ENCODE assay signal across 8 mouse cellular contexts in the genomic region with DNA sequence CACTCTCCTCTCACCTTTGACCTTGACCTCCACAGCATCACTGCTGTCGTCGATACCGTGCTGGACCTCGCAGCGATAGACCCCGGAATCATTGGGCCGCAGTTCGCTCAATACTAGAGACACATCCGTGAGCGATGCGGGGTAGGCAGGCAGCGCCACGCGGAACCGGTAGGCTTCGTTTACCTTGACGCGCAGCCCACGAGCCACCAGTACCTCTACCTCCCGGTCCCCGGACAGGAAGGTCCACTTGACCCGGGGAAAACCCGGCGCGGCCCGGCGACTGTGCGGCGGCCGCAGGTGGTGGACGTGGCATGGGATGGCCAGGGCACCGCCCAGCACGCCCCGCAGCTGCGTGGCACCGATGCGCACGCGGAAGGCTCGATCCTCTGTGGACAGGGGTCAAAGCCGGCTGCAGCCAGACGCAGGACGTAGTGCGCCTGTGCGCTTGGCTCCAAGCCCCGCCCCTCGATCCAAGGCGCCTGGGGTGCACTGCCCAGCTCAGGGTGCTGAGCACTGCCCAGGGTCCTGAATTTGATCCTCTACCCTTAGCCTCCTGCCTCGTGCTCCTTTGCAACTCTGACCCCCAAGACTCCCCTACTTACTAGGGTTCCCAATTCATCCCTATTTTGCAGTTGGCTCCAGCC. TPM values are rescaled to one million over a fixed set of nuclear protein-coding genes. Genes with fewer than 3 reads are reported as not detected.
A peak's percentile ranks its signal among the peaks of the same experiment; 100 is the strongest.
DNase-seq lines count a peak whose midpoint lies in the region; ATAC-seq lines count a peak whose summit lies in the region.

No protein-coding gene starts in this region.

- no peak overlapping the region for H3K27ac ChIP-seq in embryonic facial prominence, embryonic 15.5 days (replicated peaks)
- no peak overlapping the region for H3K27ac ChIP-seq in intestine, embryonic 16.5 days (ENCODE audit: low read length)

- H3K4me3 ChIP-seq in megakaryocyte, embryonic 14.5 days (replicated peaks) = peak overlapping the region; percentile 85
- H3K4me3 ChIP-seq in embryonic facial prominence, embryonic 15.5 days (replicated peaks) = peak overlapping the region; percentile 32
- H3K4me3 ChIP-seq in intestine, embryonic 16.5 days (ENCODE audit: low read length) = peak overlapping the region; percentile 42

- no peak overlapping the region for H3K9ac ChIP-seq in embryonic facial prominence, embryonic 15.5 days
- no peak overlapping the region for H3K9ac ChIP-seq in intestine, embryonic 16.5 days (ENCODE audit: low read depth, low read length)

- no peak for ATAC-seq in megakaryocyte, adult 5-6 weeks (ENCODE audit: poor library complexity, severe bottlenecking)
- no peak for ATAC-seq in embryonic facial prominence, embryonic 15.5 days (ENCODE audit: insufficient number of reproducible peaks, low FRiP score, low TSS enrichment, low read depth)
- peak; percentile 61; the same call in 1 of the 2 replicates for ATAC-seq in intestine, embryonic 16.5 days

- H3K27me3 ChIP-seq in megakaryocyte, embryonic 14.5 days (replicated peaks) = peaks cover 97% of the 10 kb centered on the region
- H3K27me3 ChIP-seq in embryonic facial prominence, embryonic 15.5 days = peaks cover 100% of the 10 kb centered on the region
- H3K27me3 ChIP-seq in intestine, embryonic 16.5 days (replicated peaks; ENCODE audit: control insufficient read depth, insufficient read depth, low read length) = peaks cover 99% of the 10 kb centered on the region

- no peaks in the 10 kb centered on the region for H3K36me3 ChIP-seq in megakaryocyte, embryonic 14.5 days (replicated peaks; ENCODE audit: low read length)
- H3K36me3 ChIP-seq in embryonic facial prominence, embryonic 15.5 days = no peaks in the 10 kb centered on the region
- H3K36me3 ChIP-seq in intestine, embryonic 16.5 days (ENCODE audit: control insufficient read depth, insufficient read depth, low read length) = no peaks in the 10 kb centered on the region

- peak; percentile 50 for DNase-seq in lung, postnatal 14 days
- DNase-seq in right cerebral cortex, postnatal 4 days = no peak
- DNase-seq in layer of hippocampus, adult 11-12 months (ENCODE audit: low spot score) = no peak
- DNase-seq in layer of hippocampus, adult 18-20 months (ENCODE audit: low spot score in 2 of 2) = no peak

- H3K9me3 ChIP-seq in megakaryocyte, embryonic 14.5 days = no peaks in the 10 kb centered on the region
- H3K9me3 ChIP-seq in embryonic facial prominence, embryonic 15.5 days (replicated peaks) = no peaks in the 10 kb centered on the region
- H3K9me3 ChIP-seq in intestine, embryonic 16.5 days (ENCODE audit: control insufficient read depth, low read length) = no peaks in the 10 kb centered on the region

- H3K4me1 ChIP-seq in megakaryocyte, embryonic 14.5 days = peaks cover 42% of the 10 kb centered on the region
- peaks cover 26% of the 10 kb centered on the region for H3K4me1 ChIP-seq in embryonic facial prominence, embryonic 15.5 days
- H3K4me1 ChIP-seq in intestine, embryonic 16.5 days (ENCODE audit: control insufficient read depth, insufficient read depth, low read length) = peaks cover 13% of the 10 kb centered on the region; the same call in 1 of the 2 replicates

- H3K4me2 ChIP-seq in embryonic facial prominence, embryonic 15.5 days (replicated peaks) = peak overlapping the region; percentile 52
- H3K4me2 ChIP-seq in intestine, embryonic 16.5 days (ENCODE audit: low read depth, low read length) = peak overlapping the region; percentile 64

- 2% methylated on average over 49 of the region's 49 CpGs for WGBS in embryonic facial prominence, embryonic 15.5 days
- WGBS in intestine, embryonic 16.5 days = 1% methylated on average over 49 of the region's 49 CpGs

RNA-seq across cellular contexts. Expression of a gene that starts 2.9 kb away (rescaled TPM):
- not detected in 2 replicates for polyA plus RNA-seq in megakaryocyte, embryonic 14.5 days (2012; ENCODE audit: insufficient read depth, low replicate concordance)
- total RNA-seq in megakaryocyte, adult 5-6 weeks (2015) = not detected in 2 replicates
- total RNA-seq in megakaryocyte, adult 5-6 weeks (2017) = not detected in 2 replicates
- 0.38 and 0.61 TPM in 2 replicates for polyA plus RNA-seq in embryonic facial prominence, embryonic 15.5 days (2015; fragmentation: Nextera tagmentation; extraction: Ambion mirVana)
- 0.18 and 0.67 TPM in 2 replicates for polyA plus RNA-seq in intestine, embryonic 16.5 days (2015; fragmentation: Nextera tagmentation; extraction: Ambion mirVana)
- total RNA-seq in layer of hippocampus, adult 18-20 months (2021) = 100 to 1,000 TPM; 281 to 298 TPM

RNA-seq across cellular contexts. Expression of a gene that starts 26.2 kb away (rescaled TPM):
- polyA plus RNA-seq in megakaryocyte, embryonic 14.5 days (2012; ENCODE audit: insufficient read depth, low replicate concordance) = 0.29 TPM in 1 of 2 replicates, not detected in the other
- total RNA-seq in megakaryocyte, adult 5-6 weeks (2015) = not detected in 2 replicates
- total RNA-seq in megakaryocyte, adult 5-6 weeks (2017) = not detected in 2 replicates
- polyA plus RNA-seq in embryonic facial prominence, embryonic 15.5 days (2015; fragmentation: Nextera tagmentation; extraction: Ambion mirVana) = 41.9 and 57.3 TPM in 2 replicates
- polyA plus RNA-seq in intestine, embryonic 16.5 days (2015; fragmentation: Nextera tagmentation; extraction: Ambion mirVana) = 9.4 and 10.3 TPM in 2 replicates
- 1 to 10 TPM; 3.6 to 4.7 TPM for total RNA-seq in layer of hippocampus, adult 18-20 months (2021)

RNA-seq across cellular contexts. Expression of a gene that starts 30.3 kb away (rescaled TPM):
- not detected in 2 replicates for polyA plus RNA-seq in megakaryocyte, embryonic 14.5 days (2012; ENCODE audit: insufficient read depth, low replicate concordance)
- total RNA-seq in megakaryocyte, adult 5-6 weeks (2015) = not detected in 2 replicates
- total RNA-seq in megakaryocyte, adult 5-6 weeks (2017) = not detected in 2 replicates
- 0.31 and 0.35 TPM in 2 replicates for polyA plus RNA-seq in embryonic facial prominence, embryonic 15.5 days (2015; fragmentation: Nextera tagmentation; extraction: Ambion mirVana)
- polyA plus RNA-seq in intestine, embryonic 16.5 days (2015; fragmentation: Nextera tagmentation; extraction: Ambion mirVana) = not detected in 2 replicates
- total RNA-seq in layer of hippocampus, adult 18-20 months (2021) = 10 to 100 TPM; 33.0 to 33.4 TPM

RNA-seq across cellular contexts. Expression of a gene that starts 45.8 kb away (rescaled TPM):
- polyA plus RNA-seq in megakaryocyte, embryonic 14.5 days (2012; ENCODE audit: insufficient read depth, low replicate concordance) = 5.3 and 18.9 TPM in 2 replicates
- 7.3 TPM in 2 replicates for total RNA-seq in megakaryocyte, adult 5-6 weeks (2015)
- total RNA-seq in megakaryocyte, adult 5-6 weeks (2017) = 9.5 and 10.1 TPM in 2 replicates
- polyA plus RNA-seq in embryonic facial prominence, embryonic 15.5 days (2015; fragmentation: Nextera tagmentation; extraction: Ambion mirVana) = 28.5 and 35.8 TPM in 2 replicates
- polyA plus RNA-seq in intestine, embryonic 16.5 days (2015; fragmentation: Nextera tagmentation; extraction: Ambion mirVana) = 30.4 and 38.3 TPM in 2 replicates
- 10 to 100 TPM; 16.3 to 16.5 TPM for total RNA-seq in layer of hippocampus, adult 18-20 months (2021)

RNA-seq across cellular contexts. Expression of a gene that starts 48.6 kb away (rescaled TPM):
- polyA plus RNA-seq in megakaryocyte, embryonic 14.5 days (2012; ENCODE audit: insufficient read depth, low replicate concordance) = 0.47 TPM in 1 of 2 replicates, not detected in the other
- total RNA-seq in megakaryocyte, adult 5-6 weeks (2015) = 1.3 TPM in 1 of 2 replicates, not detected in the other
- not detected in 2 replicates for total RNA-seq in megakaryocyte, adult 5-6 weeks (2017)
- 200 and 206 TPM in 2 replicates for polyA plus RNA-seq in embryonic facial prominence, embryonic 15.5 days (2015; fragmentation: Nextera tagmentation; extraction: Ambion mirVana)
- polyA plus RNA-seq in intestine, embryonic 16.5 days (2015; fragmentation: Nextera tagmentation; extraction: Ambion mirVana) = 3.8 TPM in 2 replicates
- total RNA-seq in layer of hippocampus, adult 18-20 months (2021) = 1 to 10 TPM; 1.4 to 2.6 TPM

Comparison
In these comparisons a context has a peak if more than half of its experiments do, and no peak if none do; other contexts are left out.
1. H3K4me3 ChIP-seq: peak in every context shown above with its lines; median percentile 85 in megakaryocyte, embryonic 14.5 days; 42 in intestine, embryonic 16.5 days; 32 in embryonic facial prominence, embryonic 15.5 days.